Mouse (Mus musculus) lung, postnatal 0 days (tissue): ENCODE measurements around the gene Gtf2h4.

Source experiments
- CTCF ChIP-seq: IDR thresholded peaks from 2 replicates; pipeline ENCODE4 v1.5.1; 2016; ENCODE audit warnings: antibody characterized with exemption, mild to moderate bottlenecking
- EP300 ChIP-seq: IDR thresholded peaks from 2 replicates; pipeline ENCODE4 v1.6.1; 2016; ENCODE audit warnings: antibody characterized with exemption, mild to moderate bottlenecking, control low read depth

DNA sequence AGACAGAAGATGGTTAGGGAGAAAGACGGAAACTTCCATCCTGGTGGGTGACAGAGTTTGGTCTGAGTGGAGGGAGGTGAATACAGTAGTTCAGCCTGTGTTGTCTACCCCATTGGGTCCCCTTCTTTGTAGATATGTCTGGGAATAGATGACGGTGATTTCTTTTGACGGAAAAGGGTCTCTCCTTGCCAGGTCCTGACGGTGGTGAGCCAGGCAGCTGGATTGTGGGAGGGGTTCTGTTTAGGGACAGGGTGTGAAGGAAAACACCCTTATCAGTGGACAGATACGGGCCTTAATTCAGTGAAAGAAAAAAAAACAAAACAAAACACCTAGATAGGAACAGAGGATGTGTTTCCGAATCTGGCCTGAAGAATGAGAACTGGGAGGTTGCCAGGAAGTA is 34.2 kb downstream of the Gtf2h4 start:
- TF ChIP-seq CTCF (no peak), EP300 (no peak)
